Mouse (Mus musculus) midbrain, embryonic 15.5 days (tissue): Measurements from ENCODE around the gene Gm49355. TPM values are rescaled to one million over a fixed set of nuclear protein-coding genes. Genes with fewer than 3 reads are reported as not detected.

Experiments used
- ATAC-seq: fragments of 200-750 bp; cut with Nextera tagmentation; replicated peaks from 2 replicates; pipeline ENCODE4 v1.8.0; 2017; ENCODE audit warnings: moderate TSS enrichment
- H3K27ac ChIP-seq: fragments of 300-500 bp; sonication (generic); 2 replicates; pipeline ENCODE4 v1.5.1; 2015; ENCODE audit warnings: mild to moderate bottlenecking, inconsistent platforms
- H3K27me3 ChIP-seq: fragments of 300-500 bp; sonication (generic); replicated peaks from 2 replicates; pipeline ENCODE4 v1.6.1; 2015; ENCODE audit warnings: inconsistent platforms
- H3K36me3 ChIP-seq: fragments of 300-500 bp; sonication (generic); replicated peaks from 2 replicates; pipeline ENCODE4 v1.6.1; 2015; ENCODE audit warnings: inconsistent platforms
- H3K4me1 ChIP-seq: fragments of 300-500 bp; sonication (generic); 2 replicates; pipeline ENCODE4 v1.6.1; 2015; ENCODE audit warnings: inconsistent platforms
- H3K4me2 ChIP-seq: fragments of 300-500 bp; sonication (generic); 2 replicates; pipeline ENCODE4 v1.6.1; 2015; ENCODE audit warnings: inconsistent platforms, mild to moderate bottlenecking, moderate library complexity
- H3K4me3 ChIP-seq: fragments of 300-500 bp; sonication (generic); 2 replicates; pipeline ENCODE4 v1.5.1; 2015; ENCODE audit warnings: mild to moderate bottlenecking, inconsistent platforms
- H3K9ac ChIP-seq: fragments of 300-500 bp; sonication (generic); 2 replicates; pipeline ENCODE4 v1.6.1; 2015; ENCODE audit warnings: mild to moderate bottlenecking, inconsistent platforms
- H3K9me3 ChIP-seq: fragments of 300-500 bp; sonication (generic); 2 replicates; pipeline ENCODE4 v1.6.1; 2016; ENCODE audit warnings: inconsistent platforms
- WGBS: fragments of 180-500 bp; shearing (Covaris S2); methylation state at CpG from one replicate; pipeline ENCODE4 v1.1.7; 2015; ENCODE audit warnings: mixed read lengths; 5-methylcytosine and 5-hydroxymethylcytosine counted together
- polyA plus RNA-seq: library from polyadenylated mRNA; unstranded; fragments of >200 nt; fragmentation: Nextera tagmentation; extraction: Ambion mirVana; gene quantifications from 2 replicates; pipeline ENCODE4 v1.2.1, GENCODE M21; 2015

Gm49355 gene
- polyA plus RNA-seq, 1 experiment from 2014 or later, result not detected

GRCm38 (mm10) chr14:12337421-12337997 lies 53.7 kb downstream of the Gm49355 start:
- H3K9me3 ChIP-seq, result no peaks in the 10 kb centered on the region
- H3K9ac ChIP-seq, result no peak overlapping the region
- H3K27me3 ChIP-seq, result peaks cover 78% of the 10 kb centered on the region
- no peak overlapping the region for H3K4me3 ChIP-seq
- ATAC-seq, result no peak
- H3K4me1 ChIP-seq, result peaks cover 8% of the 10 kb centered on the region; the same call in 1 of the 2 replicates
- no peaks in the 10 kb centered on the region for H3K36me3 ChIP-seq
- no peak overlapping the region for H3K27ac ChIP-seq
- no peak overlapping the region for H3K4me2 ChIP-seq
- WGBS, result 4% methylated on average over 8 of the region's 8 CpGs

- under 1% methylated on average over 16 of the region's 16 CpGs for WGBS
- Histone ChIP-seq H3K9me3 (no peaks in the 10 kb centered on the region), H3K27me3 (peaks cover 76% of the 10 kb centered on the region), H3K4me3 (no peak overlapping the region), H3K36me3 (no peaks in the 10 kb centered on the region), H3K27ac (no peak overlapping the region), H3K4me1 (peaks cover 8% of the 10 kb centered on the region; the same call in 1 of the 2 replicates), H3K4me2 (no peak overlapping the region), H3K9ac (no peak overlapping the region)
- ATAC-seq, result peak; percentile 22; the same call in 1 of the 2 replicates
These were observed 54.4 kb downstream of the Gm49355 start for GRCm38 (mm10) chr14:12337998-12338809.

GRCm38 (mm10) chr14:12338811-12339565 lies 55.2 kb downstream of the Gm49355 start:
- H3K9me3 ChIP-seq, result no peaks in the 10 kb centered on the region
- H3K36me3 ChIP-seq, result no peaks in the 10 kb centered on the region
- no peak overlapping the region for H3K4me3 ChIP-seq
- 2% methylated on average over 10 of the region's 10 CpGs for WGBS
- H3K27me3 ChIP-seq, result peaks cover 77% of the 10 kb centered on the region
- no peak overlapping the region for H3K4me2 ChIP-seq
- no peak overlapping the region for H3K27ac ChIP-seq
- H3K4me1 ChIP-seq, result peaks cover 8% of the 10 kb centered on the region; the same call in 1 of the 2 replicates
- H3K9ac ChIP-seq, result no peak overlapping the region
- ATAC-seq, result no peak

GRCm38 (mm10) chr14:12340238-12341074 lies 56.7 kb downstream of the Gm49355 start:
- Histone ChIP-seq H3K9ac (no peak overlapping the region), H3K9me3 (no peaks in the 10 kb centered on the region), H3K4me3 (no peak overlapping the region), H3K4me1 (peaks cover 19% of the 10 kb centered on the region), H3K27me3 (peaks cover 77% of the 10 kb centered on the region), H3K27ac (no peak overlapping the region), H3K36me3 (no peaks in the 10 kb centered on the region), H3K4me2 (no peak overlapping the region)
- under 1% methylated on average over 19 of the region's 19 CpGs for WGBS
- ATAC-seq, result no peak

- no peak overlapping the region for H3K9ac ChIP-seq
- peaks cover 25% of the 10 kb centered on the region for H3K4me1 ChIP-seq
- H3K4me2 ChIP-seq, result no peak overlapping the region
- no peak for ATAC-seq
- no peaks in the 10 kb centered on the region for H3K36me3 ChIP-seq
- no peak overlapping the region for H3K27ac ChIP-seq
- H3K4me3 ChIP-seq, result 0 out of 2 replicates have a peak overlapping the region, but pooled peaks have one; percentile 0
- WGBS, result under 1% methylated on average over 42 of the region's 42 CpGs
- peaks cover 77% of the 10 kb centered on the region for H3K27me3 ChIP-seq
- no peaks in the 10 kb centered on the region for H3K9me3 ChIP-seq
These were observed 57.5 kb downstream of the Gm49355 start for GRCm38 (mm10) chr14:12341075-12341788.

GRCm38 (mm10) chr14:12341789-12342457 lies 58.1 kb downstream of the Gm49355 start:
- no peak for ATAC-seq
- Histone ChIP-seq H3K4me2 (no peak overlapping the region), H3K4me3 (0 out of 2 replicates have a peak overlapping the region, but pooled peaks have one; percentile 0), H3K27ac (no peak overlapping the region), H3K4me1 (peaks cover 26% of the 10 kb centered on the region), H3K9ac (no peak overlapping the region), H3K9me3 (no peaks in the 10 kb centered on the region), H3K36me3 (no peaks in the 10 kb centered on the region), H3K27me3 (peaks cover 76% of the 10 kb centered on the region)
- 5% methylated on average over 24 of the region's 24 CpGs for WGBS

GRCm38 (mm10) chr14:12342458-12343131 lies 58.8 kb downstream of the Gm49355 start:
- 2% methylated on average over 23 of the region's 23 CpGs for WGBS
- Histone ChIP-seq H3K27ac (no peak overlapping the region), H3K4me1 (peaks cover 26% of the 10 kb centered on the region), H3K9ac (no peak overlapping the region), H3K4me3 (no peak overlapping the region), H3K27me3 (peaks cover 69% of the 10 kb centered on the region), H3K36me3 (no peaks in the 10 kb centered on the region), H3K4me2 (no peak overlapping the region), H3K9me3 (no peaks in the 10 kb centered on the region)
- ATAC-seq, result no peak

- WGBS, result 2% methylated on average over 20 of the region's 20 CpGs
- no peak overlapping the region for H3K27ac ChIP-seq
- no peak overlapping the region for H3K4me2 ChIP-seq
- no peaks in the 10 kb centered on the region for H3K9me3 ChIP-seq
- H3K4me3 ChIP-seq, result peak overlapping the region; percentile 12
- no peaks in the 10 kb centered on the region for H3K36me3 ChIP-seq
- peaks cover 69% of the 10 kb centered on the region for H3K27me3 ChIP-seq
- H3K4me1 ChIP-seq, result peaks cover 20% of the 10 kb centered on the region
- no peak overlapping the region for H3K9ac ChIP-seq
- no peak for ATAC-seq
These were observed 59.7 kb downstream of the Gm49355 start for GRCm38 (mm10) chr14:12343451-12343941.

- no peaks in the 10 kb centered on the region for H3K9me3 ChIP-seq
- ATAC-seq, result no peak
- no peaks in the 10 kb centered on the region for H3K36me3 ChIP-seq
- H3K4me1 ChIP-seq, result peaks cover 20% of the 10 kb centered on the region
- WGBS, result 3% methylated on average over 24 of the region's 24 CpGs
- H3K27ac ChIP-seq, result no peak overlapping the region
- peak overlapping the region; percentile 12 for H3K4me3 ChIP-seq
- H3K4me2 ChIP-seq, result peak overlapping the region; percentile 9; the same call in 1 of the 2 replicates
- peaks cover 72% of the 10 kb centered on the region for H3K27me3 ChIP-seq
- no peak overlapping the region for H3K9ac ChIP-seq
These were observed 60.4 kb downstream of the Gm49355 start for GRCm38 (mm10) chr14:12344061-12344745.

- Histone ChIP-seq H3K9me3 (no peaks in the 10 kb centered on the region), H3K4me3 (peak overlapping the region; percentile 12), H3K4me1 (peaks cover 20% of the 10 kb centered on the region), H3K27me3 (peaks cover 73% of the 10 kb centered on the region), H3K4me2 (peak overlapping the region; percentile 9; the same call in 1 of the 2 replicates), H3K36me3 (no peaks in the 10 kb centered on the region), H3K9ac (no peak overlapping the region), H3K27ac (no peak overlapping the region)
- ATAC-seq, result no peak
- under 1% methylated on average over 39 of the region's 39 CpGs for WGBS
These were observed 61.0 kb downstream of the Gm49355 start for GRCm38 (mm10) chr14:12344746-12345240.
